Mouse (Mus musculus): ENCODE measurements around the gene H2-Aa.

- peak; percentile 97 for TF ChIP-seq POLR2A (IDR thresholded peaks at IDR 0.05; ENCODE audit: low read depth, low read length)
- TF ChIP-seq CTCF (IDR thresholded peaks at IDR 0.05; ENCODE audit: extremely low read depth, insufficient read depth, insufficient read length, insufficient replicate concordance): no peak
Measured at GRCm38 (mm10) chr17:34291609-34292008, 4.0 kb upstream of the H2-Aa start.

Measured in spleen, adult 2 months (tissue).